7 mouse cellular contexts compared by ENCODE assay signal in the genomic region with DNA sequence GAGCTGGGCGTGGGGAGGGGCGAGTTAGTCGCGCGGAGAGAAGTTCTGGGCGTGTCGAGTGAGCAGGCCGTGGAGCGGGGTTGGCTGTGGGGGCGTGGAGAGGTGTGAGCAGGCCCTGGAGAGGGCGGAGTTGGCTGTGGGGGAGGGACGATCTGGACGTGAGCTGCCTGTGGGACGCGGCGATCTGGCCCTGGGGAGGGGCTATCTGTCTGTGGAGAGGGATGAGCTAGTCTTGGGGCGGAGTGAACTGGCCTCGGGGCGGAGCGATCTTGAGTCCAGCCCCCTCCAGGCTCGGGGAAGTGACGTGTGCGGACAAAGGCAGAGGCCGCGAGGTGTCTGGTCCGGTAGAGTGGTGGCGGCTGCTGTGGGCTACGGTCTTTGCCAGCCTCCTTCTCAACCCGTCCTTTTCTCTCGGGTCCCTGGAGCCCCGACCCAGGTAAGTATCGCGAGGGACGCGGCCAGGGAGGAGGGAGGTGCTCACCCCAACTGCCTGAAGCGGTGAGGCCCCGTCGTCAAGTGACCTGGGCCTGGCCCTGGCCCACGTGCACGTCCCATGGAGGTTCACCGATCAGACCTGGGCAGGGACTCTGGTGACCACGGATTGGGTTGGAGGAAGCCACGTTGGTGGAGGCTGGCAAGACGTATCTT. TPM values are rescaled to one million over a fixed set of nuclear protein-coding genes. Genes with fewer than 3 reads are reported as not detected.
DNase-seq lines count a peak whose midpoint lies in the region; ATAC-seq and TF ChIP-seq lines count a peak whose summit lies in the region.

A gene (plus strand): TSS at position 179 of the 648 bp plus-strand sequence.

- H3K36me3 ChIP-seq in embryonic facial prominence, embryonic 10.5 days (replicated peaks) = peaks cover 32% of the 10 kb centered on the region
- H3K36me3 ChIP-seq in intestine, postnatal 0 days (ENCODE audit: control insufficient read depth, insufficient read depth) = no peaks in the 10 kb centered on the region
- peaks cover 11% of the 10 kb centered on the region for H3K36me3 ChIP-seq in midbrain, embryonic 12.5 days
- H3K36me3 ChIP-seq in small intestine, adult 2 months (ENCODE audit: control insufficient read depth, insufficient read depth, low read length) = no peaks in the 10 kb centered on the region

- peak; percentile 99 for ATAC-seq in intestine, postnatal 0 days
- peak; percentile 97 for ATAC-seq in midbrain, embryonic 12.5 days (ENCODE audit: low FRiP score, low read depth)

- no peaks in the 10 kb centered on the region for H3K9me3 ChIP-seq in embryonic facial prominence, embryonic 10.5 days
- no peaks in the 10 kb centered on the region for H3K9me3 ChIP-seq in intestine, postnatal 0 days (ENCODE audit: control insufficient read depth)
- H3K9me3 ChIP-seq in midbrain, embryonic 12.5 days = no peaks in the 10 kb centered on the region

- peak within 1 kb of the TSS; percentile 73 for H3K9ac ChIP-seq in intestine, postnatal 0 days (ENCODE audit: low read depth, low read length)
- peak within 1 kb of the TSS; percentile 79 for H3K9ac ChIP-seq in midbrain, embryonic 12.5 days (replicated peaks)

- intact Hi-C loops in left cerebral cortex, postnatal 4 days (cut with DNase I) = no loop called here

- no peak for TF ChIP-seq CTCF in intestine, postnatal 0 days (IDR thresholded peaks at IDR 0.05; ENCODE audit: low read depth)
- TF ChIP-seq CTCF in small intestine, adult 2 months (IDR thresholded peaks at IDR 0.05; ENCODE audit: extremely low read depth, insufficient read length, insufficient replicate concordance, low read depth, low read length) = no peak

- H3K4me1 ChIP-seq in embryonic facial prominence, embryonic 10.5 days = peaks cover 30% of the 10 kb centered on the region
- H3K4me1 ChIP-seq in intestine, postnatal 0 days (replicated peaks; ENCODE audit: control insufficient read depth, insufficient read depth, low read length) = peaks cover 11% of the 10 kb centered on the region; the same call in 1 of the 2 replicates
- peaks cover 24% of the 10 kb centered on the region for H3K4me1 ChIP-seq in midbrain, embryonic 12.5 days
- peaks cover 8% of the 10 kb centered on the region; the same call in 1 of the 2 replicates for H3K4me1 ChIP-seq in small intestine, adult 2 months (ENCODE audit: control insufficient read depth, insufficient read depth, insufficient read length, low read length)

- TF ChIP-seq POLR2A in small intestine, adult 2 months (IDR thresholded peaks at IDR 0.05; ENCODE audit: low read depth, low read length) = peak; percentile 50

- DNase-seq in adrenal gland, postnatal 10 days = peak; percentile 99
- DNase-seq in embryonic facial prominence, embryonic 10.5 days (ENCODE audit: low spot score) = peak; percentile 100
- peak; percentile 93 for DNase-seq in gonadal fat pad, adult 2 months (ENCODE audit: low read depth)
- DNase-seq in left cerebral cortex, postnatal 4 days = peak; percentile 100

- peak within 1 kb of the TSS; percentile 92 for H3K4me3 ChIP-seq in embryonic facial prominence, embryonic 10.5 days
- peak within 1 kb of the TSS; percentile 69 for H3K4me3 ChIP-seq in intestine, postnatal 0 days (ENCODE audit: low read depth, low read length)
- peak within 1 kb of the TSS; percentile 61 for H3K4me3 ChIP-seq in midbrain, embryonic 12.5 days
- H3K4me3 ChIP-seq in small intestine, adult 2 months (ENCODE audit: low read depth, low read length) = peak within 1 kb of the TSS; percentile 75

- peaks cover 29% of the 10 kb centered on the region for H3K27me3 ChIP-seq in embryonic facial prominence, embryonic 10.5 days (replicated peaks; ENCODE audit: low read depth, poor library complexity, severe bottlenecking)
- no peaks in the 10 kb centered on the region for H3K27me3 ChIP-seq in intestine, postnatal 0 days (replicated peaks; ENCODE audit: control insufficient read depth, insufficient read depth, low read length)
- H3K27me3 ChIP-seq in midbrain, embryonic 12.5 days = peaks cover 23% of the 10 kb centered on the region
- no peaks in the 10 kb centered on the region for H3K27me3 ChIP-seq in small intestine, adult 2 months (ENCODE audit: control insufficient read depth, insufficient read depth, low read length)

- H3K4me2 ChIP-seq in intestine, postnatal 0 days (replicated peaks; ENCODE audit: low read depth) = peak within 1 kb of the TSS; percentile 85
- peak within 1 kb of the TSS; percentile 91 for H3K4me2 ChIP-seq in midbrain, embryonic 12.5 days (replicated peaks)

- H3K27ac ChIP-seq in embryonic facial prominence, embryonic 10.5 days (replicated peaks) = peak within 1 kb of the TSS; percentile 97
- peak within 1 kb of the TSS; percentile 80 for H3K27ac ChIP-seq in intestine, postnatal 0 days (ENCODE audit: low read depth, low read length)
- peak within 1 kb of the TSS; percentile 62 for H3K27ac ChIP-seq in midbrain, embryonic 12.5 days (replicated peaks)
- H3K27ac ChIP-seq in small intestine, adult 2 months (ENCODE audit: insufficient read depth, low read depth, low read length) = no peak within 1 kb of the TSS; the same call in 1 of the 2 replicates

- under 1% methylated on average over 44 of the region's 44 CpGs for WGBS in embryonic facial prominence, embryonic 10.5 days
- under 1% methylated on average over 44 of the region's 44 CpGs for WGBS in intestine, postnatal 0 days
- whole genome bisulfite sequencing in midbrain, embryonic 12.5 days = under 1% methylated on average over 44 of the region's 44 CpGs
- under 1% methylated on average over 44 of the region's 44 CpGs for WGBS in small intestine, adult 2 months

RNA-seq across cellular contexts. Expression of the gene that starts here (rescaled TPM):
- total RNA-seq in adrenal gland, postnatal 10 days (2021) = 10 to 100 TPM; 33.4 to 34.9 TPM
- 134 and 135 TPM in 2 replicates for polyA plus RNA-seq in embryonic facial prominence, embryonic 10.5 days (2016; fragmentation: Nextera tagmentation; extraction: Ambion mirVana)
- polyA plus RNA-seq in gonadal fat pad, adult 2 months (2012; rRNA removed) = 30.0 and 35.6 TPM in 2 replicates
- 45.3 and 50.5 TPM in 2 replicates for polyA plus RNA-seq in intestine, postnatal 0 days (2015; fragmentation: Nextera tagmentation; extraction: Ambion mirVana)
- total RNA-seq in left cerebral cortex, postnatal 4 days (2021) = 10 to 100 TPM; 55.6 to 58.9 TPM
- polyA plus RNA-seq in midbrain, embryonic 12.5 days (2016; fragmentation: Nextera tagmentation; extraction: Ambion mirVana) = 103 and 110 TPM in 2 replicates
- 14.3 and 23.8 TPM in 2 replicates for polyA plus RNA-seq in small intestine, adult 2 months (2012; rRNA removed)
